Mouse (Mus musculus) forebrain, embryonic 16.5 days (tissue): ENCODE data around the gene Cpvl. TPM values are rescaled to one million over a fixed set of nuclear protein-coding genes. Genes with fewer than 3 reads are reported as not detected.

ENCODE experiments used
- ATAC-seq: fragments of 200-750 bp; cut with Nextera tagmentation; 2 replicates; pipeline ENCODE4 v1.8.0; 2017; ENCODE audit warnings: mild to moderate bottlenecking, moderate library complexity
- H3K27ac ChIP-seq: fragments of 300-500 bp; sonication (generic); 2 replicates; pipeline ENCODE4 v1.5.1; 2014; ENCODE audit warnings: low read length, control low read depth
- H3K27me3 ChIP-seq: fragments of 300-500 bp; sonication (generic); replicated peaks from 2 replicates; pipeline ENCODE4 v1.6.1; 2014; ENCODE audit warnings: low read length; ENCODE audit not compliant: control insufficient read depth, insufficient read depth
- H3K36me3 ChIP-seq: fragments of 300-500 bp; sonication (generic); 2 replicates; pipeline ENCODE4 v1.6.1; 2014; ENCODE audit not compliant: control insufficient read depth, insufficient read depth
- H3K4me1 ChIP-seq: fragments of 300-500 bp; sonication (generic); replicated peaks from 2 replicates; pipeline ENCODE4 v1.6.1; 2014; ENCODE audit warnings: low read length; ENCODE audit not compliant: control insufficient read depth, insufficient read depth
- H3K4me2 ChIP-seq: fragments of 300-500 bp; sonication (generic); 2 replicates; pipeline ENCODE4 v1.6.1; 2014; ENCODE audit warnings: mild to moderate bottlenecking, low read length, control low read depth
- H3K4me3 ChIP-seq: fragments of 300-500 bp; sonication (generic); replicated peaks from 2 replicates; pipeline ENCODE4 v1.5.1; 2014; ENCODE audit warnings: mild to moderate bottlenecking, low read length, control low read depth
- H3K9ac ChIP-seq: fragments of 300-500 bp; sonication (generic); replicated peaks from 2 replicates; pipeline ENCODE4 v1.6.1; 2014; ENCODE audit warnings: low read depth, low read length, control low read depth
- H3K9me3 ChIP-seq: fragments of 300-500 bp; sonication (generic); 2 replicates; pipeline ENCODE4 v1.6.1; 2016; ENCODE audit warnings: low read length; ENCODE audit not compliant: control insufficient read depth
- WGBS: fragments of 180-500 bp; shearing (Covaris S2); extraction: QIAGEN DNeasy Blood & Tissue Kit; methylation state at CpG from one replicate; pipeline ENCODE4 v1.1.7; 2014; 5-methylcytosine and 5-hydroxymethylcytosine counted together
- polyA plus RNA-seq: library from polyadenylated mRNA; unstranded; fragments of >200 nt; fragmentation: Nextera tagmentation; extraction: Ambion mirVana; gene quantifications from 2 replicates; pipeline ENCODE4 v1.2.1, GENCODE M21; 2015

Gene Cpvl
- polyA plus RNA-seq, 1 experiment from 2014 or later = not detected

DNA sequence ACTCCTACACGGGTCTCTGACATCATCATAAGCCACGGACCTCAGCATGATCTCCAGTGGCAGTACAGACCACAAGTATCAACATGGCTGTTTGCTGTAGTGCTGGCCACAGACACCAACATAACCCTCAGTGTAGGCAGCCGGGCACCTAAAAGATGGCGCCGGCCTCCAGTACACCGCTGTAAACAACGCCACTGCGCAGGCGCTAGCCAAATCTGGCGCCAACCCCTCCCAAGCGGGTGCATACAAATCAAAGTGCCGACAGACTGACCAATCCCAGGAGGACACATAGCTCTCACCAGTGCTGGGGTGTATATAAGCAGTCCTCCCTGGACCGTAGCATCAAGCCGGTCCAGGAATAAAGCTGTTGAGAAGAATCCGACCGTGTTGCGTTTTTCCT lies 133.8 kb downstream of the Cpvl start:
- no peak for ATAC-seq
- no peaks in the 10 kb centered on the region for H3K27me3 ChIP-seq
- H3K9ac ChIP-seq = no peak overlapping the region
- no peak overlapping the region for H3K27ac ChIP-seq
- no peak overlapping the region for H3K4me2 ChIP-seq
- WGBS = 94% methylated on average over 17 of the region's 17 CpGs
- no peaks in the 10 kb centered on the region for H3K9me3 ChIP-seq
- H3K4me3 ChIP-seq = no peak overlapping the region
- H3K4me1 ChIP-seq = no peaks in the 10 kb centered on the region
- H3K36me3 ChIP-seq = no peaks in the 10 kb centered on the region

DNA sequence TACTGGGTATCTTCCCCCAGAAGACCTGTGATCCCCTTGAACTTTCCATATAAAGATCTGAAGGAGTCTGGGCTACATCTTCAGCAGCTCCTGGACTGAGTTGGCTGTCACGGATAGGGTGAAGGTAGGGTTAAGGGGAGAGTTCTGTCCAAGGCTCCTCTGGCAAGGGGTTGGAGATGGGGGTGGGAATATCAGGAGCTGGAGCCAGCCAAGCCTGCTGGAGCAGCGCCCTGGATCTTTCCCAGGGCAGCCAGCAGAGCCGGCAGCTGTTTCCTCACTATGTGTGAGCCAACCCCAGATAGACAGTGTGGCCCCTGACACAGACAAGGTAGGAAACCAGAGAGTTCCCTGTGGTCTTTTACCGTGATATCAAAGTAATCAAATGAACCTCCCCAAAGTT lies 153.3 kb downstream of the Cpvl start:
- peaks cover 7% of the 10 kb centered on the region for H3K4me1 ChIP-seq
- no peak for ATAC-seq
- H3K27ac ChIP-seq = no peak overlapping the region
- H3K4me3 ChIP-seq = no peak overlapping the region
- H3K27me3 ChIP-seq = peaks cover 19% of the 10 kb centered on the region; the same call in 1 of the 2 replicates
- WGBS = 69% methylated on average over 4 of the region's 4 CpGs
- no peak overlapping the region for H3K4me2 ChIP-seq
- H3K9me3 ChIP-seq = no peaks in the 10 kb centered on the region
- H3K36me3 ChIP-seq = no peaks in the 10 kb centered on the region
- H3K9ac ChIP-seq = no peak overlapping the region

Other genes starting within 250 kb of the Cpvl start
- gene Tril, start 157.8 kb downstream of the Cpvl start, polyA plus RNA-seq = 7.4 and 7.7 TPM in 2 replicates
- 42.0 and 45.0 TPM in 2 replicates for gene Chn2, start 60.9 kb upstream of the Cpvl start, polyA plus RNA-seq